Mouse (Mus musculus): ENCODE results near the gene Scimp. TPM values are rescaled to one million over a fixed set of nuclear protein-coding genes. Genes with fewer than 3 reads are reported as not detected.

Gene Scimp
- polyA plus RNA-seq, 1 experiment: 3.5 TPM

DNA sequence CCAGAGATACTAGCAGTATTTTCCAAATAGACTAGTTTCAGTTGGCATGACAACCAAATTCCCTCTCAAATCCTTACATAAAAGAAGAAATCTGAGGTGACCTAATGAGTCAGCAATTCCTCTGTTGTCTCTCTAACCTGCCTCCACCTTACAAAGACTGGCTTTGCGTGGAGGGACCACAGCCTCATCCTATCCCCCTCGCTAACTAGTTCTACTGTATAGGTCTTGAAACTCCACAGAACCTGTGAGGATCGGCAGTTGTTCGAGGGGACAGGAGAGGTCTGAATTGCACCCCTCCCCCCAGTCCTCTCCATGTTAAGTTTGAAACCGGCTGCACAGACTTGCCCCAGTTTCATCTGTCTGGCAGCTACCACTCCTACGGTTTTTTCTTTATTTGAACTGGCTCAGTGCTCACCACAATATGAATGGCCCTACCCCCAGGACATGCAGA, 23.0 kb upstream of the Scimp start:
- Histone ChIP-seq H3K4me3 (replicated peaks; ENCODE audit: extremely low read depth, low read depth, low read length) (no peak overlapping the region), H3K4me1 (ENCODE audit: control insufficient read depth, insufficient read depth, low read length) (no peaks in the 10 kb centered on the region)
- TF ChIP-seq POLR2A (IDR thresholded peaks at IDR 0.05; ENCODE audit: borderline replicate concordance, extremely low read depth, low read depth, low read length): no peak
- TF ChIP-seq CTCF (IDR thresholded peaks at IDR 0.05; ENCODE audit: insufficient read depth, low read length): no peak
- WGBS: 60% methylated on average over 6 of the region's 6 CpGs
- no peak for DNase-seq

DNA sequence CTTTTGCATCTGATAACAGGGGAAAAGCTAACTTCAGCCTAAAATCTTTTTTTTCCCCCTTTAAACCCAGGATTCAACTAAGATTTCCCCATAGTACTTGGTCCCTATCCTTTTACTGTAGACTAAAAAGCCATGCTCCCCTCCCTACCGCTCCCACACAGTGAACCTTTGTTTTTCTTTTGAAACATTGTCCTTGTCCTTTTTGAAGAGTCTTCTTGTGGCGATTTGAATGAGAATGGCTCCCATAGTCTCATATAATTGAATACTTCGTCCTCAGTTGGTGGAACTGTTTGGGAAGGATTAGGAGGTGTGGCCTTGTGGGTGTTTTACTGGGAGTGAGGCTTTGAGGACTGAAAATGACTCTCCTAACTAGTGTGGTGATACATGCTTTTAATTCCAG, 21.4 kb upstream of the Scimp start:
- TF ChIP-seq CTCF (IDR thresholded peaks at IDR 0.05; ENCODE audit: insufficient read depth, low read length) (no peak), POLR2A (IDR thresholded peaks at IDR 0.05; ENCODE audit: borderline replicate concordance, extremely low read depth, low read depth, low read length) (no peak)
- H3K4me3 ChIP-seq (replicated peaks; ENCODE audit: extremely low read depth, low read depth, low read length): no peak overlapping the region
- WGBS: 78% methylated on average over 3 of the region's 3 CpGs
- DNase-seq: no peak
- H3K4me1 ChIP-seq (ENCODE audit: control insufficient read depth, insufficient read depth, low read length): no peaks in the 10 kb centered on the region

DNA sequence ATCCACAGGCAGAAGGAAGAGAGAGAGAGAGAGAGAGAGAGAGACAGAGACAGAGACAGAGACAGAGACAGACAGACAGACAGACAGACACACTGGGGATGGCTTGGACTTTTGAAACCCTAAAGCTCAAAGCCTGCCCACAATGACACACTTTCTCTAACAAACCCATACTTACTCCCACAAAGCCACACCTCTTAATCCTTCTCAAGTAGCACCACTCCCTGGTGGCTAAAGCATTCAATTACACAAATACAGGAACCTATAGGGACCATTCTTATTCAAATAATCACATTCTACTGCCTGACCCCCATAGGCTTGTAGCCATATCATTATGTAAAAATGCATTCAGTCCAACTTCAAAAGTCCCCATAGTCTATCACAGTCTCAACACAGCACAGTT, 21.0 kb upstream of the Scimp start:
- no peak overlapping the region for H3K4me3 ChIP-seq (replicated peaks; ENCODE audit: extremely low read depth, low read depth, low read length)
- DNase-seq: no peak
- no peak for TF ChIP-seq POLR2A (IDR thresholded peaks at IDR 0.05; ENCODE audit: borderline replicate concordance, extremely low read depth, low read depth, low read length)
- TF ChIP-seq CTCF (IDR thresholded peaks at IDR 0.05; ENCODE audit: insufficient read depth, low read length): no peak
- H3K4me1 ChIP-seq (ENCODE audit: control insufficient read depth, insufficient read depth, low read length): no peaks in the 10 kb centered on the region

DNA sequence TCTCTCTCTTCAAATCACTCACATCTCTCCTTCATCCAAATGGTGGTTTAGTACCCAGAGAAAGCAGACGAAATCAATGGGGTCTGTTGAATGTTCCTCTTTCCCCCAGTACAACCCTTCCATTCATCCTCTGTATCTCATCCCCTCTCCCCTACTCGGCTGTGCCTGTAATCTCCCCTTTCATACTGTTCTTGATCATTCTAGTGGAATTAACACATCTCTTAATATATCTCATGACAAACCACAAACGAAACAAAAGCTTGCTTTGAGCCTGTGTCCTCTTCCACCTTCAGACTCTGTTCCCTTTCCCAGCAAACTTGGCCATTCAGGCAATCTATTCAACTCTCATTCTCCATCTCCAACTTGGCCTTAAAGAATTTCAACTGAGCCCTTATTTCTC, 18.8 kb upstream of the Scimp start:
- WGBS: 52% methylated on average over 3 of the region's 3 CpGs
- DNase-seq: no peak
- TF ChIP-seq CTCF (IDR thresholded peaks at IDR 0.05; ENCODE audit: insufficient read depth, low read length): no peak
- H3K4me3 ChIP-seq (replicated peaks; ENCODE audit: extremely low read depth, low read depth, low read length): no peak overlapping the region
- no peaks in the 10 kb centered on the region for H3K4me1 ChIP-seq (ENCODE audit: control insufficient read depth, insufficient read depth, low read length)

DNA sequence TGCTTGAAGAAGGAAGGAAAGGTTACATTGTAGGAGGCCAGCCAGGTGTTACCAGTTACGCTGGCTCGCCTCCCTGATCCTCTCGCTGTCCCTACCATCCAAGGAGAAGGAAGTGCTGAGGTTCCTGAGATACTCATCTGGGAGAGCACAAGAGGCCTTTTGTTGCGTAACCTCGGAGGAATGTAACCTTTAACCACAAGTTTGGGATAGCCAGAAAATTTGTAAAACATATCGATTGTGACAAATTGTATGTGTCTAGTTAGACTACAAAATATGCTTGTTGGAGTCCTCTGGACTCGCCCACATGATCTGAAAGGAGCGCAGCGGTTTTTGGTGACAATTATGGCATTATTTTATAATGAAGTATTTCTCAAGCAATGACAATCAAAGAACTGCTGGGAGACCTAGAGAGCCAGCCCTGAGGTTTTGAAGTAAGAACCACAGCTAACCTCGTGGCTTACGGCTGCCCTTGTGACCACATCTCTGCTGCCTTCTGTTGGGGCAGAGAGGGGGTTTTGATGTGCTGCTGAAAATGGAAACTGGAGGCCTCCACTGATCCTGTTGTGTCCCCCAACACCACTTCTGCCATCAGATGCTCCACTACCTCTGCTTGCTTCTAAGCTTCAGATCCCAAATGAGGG, 16.7 kb upstream of the Scimp start:
- TF ChIP-seq POLR2A (IDR thresholded peaks at IDR 0.05; ENCODE audit: borderline replicate concordance, extremely low read depth, low read depth, low read length): no peak
- TF ChIP-seq CTCF (IDR thresholded peaks at IDR 0.05; ENCODE audit: insufficient read depth, low read length): no peak
- DNase-seq: no peak
- H3K4me1 ChIP-seq (ENCODE audit: control insufficient read depth, insufficient read depth, low read length): no peaks in the 10 kb centered on the region
- 76% methylated on average over 11 of the region's 11 CpGs for WGBS
- no peak overlapping the region for H3K4me3 ChIP-seq (replicated peaks; ENCODE audit: extremely low read depth, low read depth, low read length)

DNA sequence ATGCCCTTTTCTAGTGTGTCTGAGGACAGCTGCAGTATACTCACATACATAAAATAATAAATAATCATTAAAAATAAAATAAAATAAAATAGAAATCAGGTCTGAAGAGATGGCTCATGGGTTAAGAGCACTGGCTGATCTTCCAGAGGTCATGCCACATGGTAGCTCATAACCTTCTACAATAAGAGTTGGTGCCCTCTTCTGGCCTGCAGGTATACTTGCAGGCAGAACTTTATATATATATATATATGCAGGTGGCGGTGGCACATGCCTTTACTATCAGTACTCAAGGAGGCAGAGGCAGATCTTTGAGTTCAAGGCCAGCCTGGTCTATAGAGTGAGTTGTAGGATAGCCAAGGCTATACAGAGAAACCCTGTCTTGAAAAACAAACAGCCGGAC, 13.8 kb upstream of the Scimp start:
- Histone ChIP-seq H3K4me1 (ENCODE audit: control insufficient read depth, insufficient read depth, low read length) (no peaks in the 10 kb centered on the region), H3K4me3 (replicated peaks; ENCODE audit: extremely low read depth, low read depth, low read length) (no peak overlapping the region)
- no peak for TF ChIP-seq POLR2A (IDR thresholded peaks at IDR 0.05; ENCODE audit: borderline replicate concordance, extremely low read depth, low read depth, low read length)
- no peak for TF ChIP-seq CTCF (IDR thresholded peaks at IDR 0.05; ENCODE audit: insufficient read depth, low read length)
- 81% methylated on average over 2 of the region's 2 CpGs for WGBS
- no peak for DNase-seq

DNA sequence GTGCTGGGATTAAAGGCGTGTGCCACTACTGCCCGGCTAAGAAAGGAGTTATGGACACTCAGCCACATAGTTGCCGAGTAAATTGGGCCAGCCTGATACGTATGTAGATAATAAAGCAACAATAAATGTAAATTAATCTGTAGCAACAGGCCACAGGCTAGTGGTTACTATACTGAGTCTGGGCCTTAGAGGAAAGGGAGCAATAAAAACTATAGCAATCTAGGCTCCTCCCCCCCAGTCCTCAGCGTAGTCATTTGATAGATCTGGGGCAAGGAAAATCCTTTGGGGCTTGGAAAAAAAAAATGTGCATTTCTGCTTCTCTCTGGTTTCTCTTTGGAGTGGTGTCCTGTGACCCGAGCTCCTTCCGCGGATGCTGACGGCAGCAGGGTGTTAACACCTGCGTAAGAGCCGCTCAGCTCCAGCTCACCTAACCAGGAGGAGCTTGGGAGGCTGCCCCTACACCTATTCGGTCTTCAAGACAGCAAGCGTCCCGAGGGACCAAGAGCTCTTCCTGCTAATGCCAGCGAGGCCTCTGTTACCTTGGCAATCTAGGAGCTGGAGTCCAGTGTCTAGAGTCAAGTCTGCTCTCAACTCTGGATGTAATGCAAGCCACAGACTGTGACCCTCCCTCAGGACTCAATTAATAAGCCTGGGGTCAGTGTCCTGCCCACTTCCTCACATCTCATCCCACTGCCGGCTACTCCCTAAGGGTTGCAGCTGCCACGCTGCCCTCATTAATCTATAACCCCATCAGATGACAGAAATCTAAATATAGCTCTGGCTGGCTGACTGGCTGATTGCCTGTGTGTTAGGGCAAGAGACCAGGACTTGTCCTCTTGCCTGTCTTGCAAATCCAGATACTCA, 9.6 kb upstream of the Scimp start:
- H3K4me1 ChIP-seq (ENCODE audit: control insufficient read depth, insufficient read depth, low read length): no peaks in the 10 kb centered on the region
- WGBS: 47% methylated on average over 17 of the region's 17 CpGs
- no peak overlapping the region for H3K4me3 ChIP-seq (replicated peaks; ENCODE audit: extremely low read depth, low read depth, low read length)
- TF ChIP-seq POLR2A (IDR thresholded peaks at IDR 0.05; ENCODE audit: borderline replicate concordance, extremely low read depth, low read depth, low read length) (no peak), CTCF (IDR thresholded peaks at IDR 0.05; ENCODE audit: insufficient read depth, low read length) (no peak)
- peak; percentile 22 for DNase-seq

DNA sequence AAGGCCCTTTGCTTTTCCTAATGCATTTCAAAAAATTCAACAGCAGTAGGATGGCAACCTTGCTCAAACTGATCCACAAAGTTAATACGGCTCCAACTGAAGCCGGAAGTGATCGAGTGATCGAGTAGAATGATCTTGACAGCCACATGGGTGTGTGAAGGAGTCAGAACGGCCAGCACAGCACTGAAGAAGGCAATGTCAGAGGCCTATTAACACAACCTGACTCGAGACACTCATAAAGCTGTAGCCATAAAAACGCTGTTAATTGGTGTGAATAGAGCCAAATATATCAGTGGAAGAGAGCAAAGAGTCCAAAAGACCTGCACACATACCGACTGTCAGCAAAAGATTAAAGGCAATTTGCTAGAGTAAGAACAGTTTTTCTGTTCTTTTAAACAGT, 7.7 kb upstream of the Scimp start:
- Histone ChIP-seq H3K4me3 (replicated peaks; ENCODE audit: extremely low read depth, low read depth, low read length) (no peak overlapping the region), H3K4me1 (ENCODE audit: control insufficient read depth, insufficient read depth, low read length) (no peaks in the 10 kb centered on the region)
- WGBS: 82% methylated on average over 8 of the region's 8 CpGs
- no peak for TF ChIP-seq POLR2A (IDR thresholded peaks at IDR 0.05; ENCODE audit: borderline replicate concordance, extremely low read depth, low read depth, low read length)
- DNase-seq: no peak

DNA sequence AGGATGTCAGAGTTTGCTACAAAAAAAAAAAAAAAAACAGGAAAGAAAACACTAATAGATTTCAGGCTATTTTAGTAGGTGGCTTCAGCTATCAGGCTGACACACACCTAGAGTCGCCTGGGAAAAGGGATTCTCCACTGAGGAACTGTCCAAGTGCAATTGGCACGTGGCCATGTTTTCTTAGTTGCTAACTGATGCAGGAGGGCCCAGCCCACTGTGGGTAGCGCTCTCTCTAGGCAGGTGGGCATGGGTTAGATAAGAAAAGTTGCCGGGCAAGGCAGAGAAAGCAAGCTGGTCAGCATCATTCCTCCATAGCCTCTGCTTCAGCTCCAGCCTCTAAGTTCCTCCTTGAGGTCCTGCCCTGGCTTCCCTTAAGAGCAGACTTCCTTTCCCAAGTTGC, 4.4 kb upstream of the Scimp start:
- 54% methylated on average over 4 of the region's 4 CpGs for WGBS
- TF ChIP-seq POLR2A (IDR thresholded peaks at IDR 0.05; ENCODE audit: borderline replicate concordance, extremely low read depth, low read depth, low read length): no peak
- no peak for TF ChIP-seq CTCF (IDR thresholded peaks at IDR 0.05; ENCODE audit: insufficient read depth, low read length)
- DNase-seq: no peak
- H3K4me3 ChIP-seq (replicated peaks; ENCODE audit: extremely low read depth, low read depth, low read length): no peak overlapping the region
- H3K4me1 ChIP-seq (ENCODE audit: control insufficient read depth, insufficient read depth, low read length): no peaks in the 10 kb centered on the region

DNA sequence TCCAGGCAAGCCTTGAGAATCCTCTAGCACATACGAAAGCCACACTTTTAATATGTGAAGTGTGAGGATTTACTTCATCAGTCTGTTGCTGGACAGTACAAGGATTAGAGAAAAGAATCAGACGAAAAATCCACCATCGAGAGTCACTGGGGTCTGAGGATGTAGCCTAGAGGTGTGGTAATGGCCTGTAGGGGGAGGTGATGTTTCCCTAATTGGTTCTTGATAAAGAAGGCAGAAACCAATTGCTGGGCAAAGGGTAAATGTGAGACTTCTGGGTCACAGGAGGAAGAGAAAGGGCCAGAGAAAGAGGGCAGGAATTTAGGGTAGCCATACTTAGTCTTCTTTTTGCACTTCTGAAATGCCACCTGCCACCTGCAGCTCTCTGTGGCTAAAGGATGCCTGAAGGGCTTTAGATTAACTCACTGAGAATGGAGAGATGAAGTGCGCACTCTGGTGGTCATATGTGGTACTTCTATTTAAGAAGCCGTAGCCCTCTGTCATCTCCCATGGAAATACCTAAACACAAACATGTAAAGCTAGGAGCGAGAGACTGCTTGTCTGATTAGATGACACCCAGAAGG, 3.2 kb upstream of the Scimp start:
- DNase-seq: peak; percentile 54
- Histone ChIP-seq H3K4me1 (ENCODE audit: control insufficient read depth, insufficient read depth, low read length) (no peaks in the 10 kb centered on the region), H3K4me3 (replicated peaks; ENCODE audit: extremely low read depth, low read depth, low read length) (no peak overlapping the region)
- TF ChIP-seq CTCF (IDR thresholded peaks at IDR 0.05; ENCODE audit: insufficient read depth, low read length): peak; percentile 38
- TF ChIP-seq POLR2A (IDR thresholded peaks at IDR 0.05; ENCODE audit: borderline replicate concordance, extremely low read depth, low read depth, low read length): no peak
- 19% methylated on average over 6 of the region's 6 CpGs for WGBS

Measured in lung, adult 2 months (tissue).